Mouse (Mus musculus): ENCODE results near the gene Mtfp1.
"Not testable (repeated sequence)": the region's sequence is repeated elsewhere in the genome, so short reads cannot be mapped to it uniquely, and the experiment has no call there.

Gene Mtfp1

GRCm38 (mm10) chr11:4114541-4114940 lies 19.3 kb upstream of the Mtfp1 start:
- not testable (repeated sequence) for DNase-seq (ENCODE audit: extremely low spot score)

GRCm38 (mm10) chr11:4113970-4114369 lies 18.7 kb upstream of the Mtfp1 start:
- no peak for DNase-seq (ENCODE audit: extremely low spot score)

GRCm38 (mm10) chr11:4113496-4113895 lies 18.3 kb upstream of the Mtfp1 start:
- DNase-seq (ENCODE audit: extremely low spot score) = no peak

GRCm38 (mm10) chr11:4112861-4113260 lies 17.6 kb upstream of the Mtfp1 start:
- no peak for DNase-seq (ENCODE audit: extremely low spot score)

GRCm38 (mm10) chr11:4112033-4112432 lies 16.8 kb upstream of the Mtfp1 start:
- no peak for DNase-seq (ENCODE audit: extremely low spot score)

- no peak for DNase-seq (ENCODE audit: extremely low spot score)
Measured at GRCm38 (mm10) chr11:4108691-4109090, 13.4 kb upstream of the Mtfp1 start.

GRCm38 (mm10) chr11:4107901-4108300 lies 12.7 kb upstream of the Mtfp1 start:
- not testable (repeated sequence) for DNase-seq (ENCODE audit: extremely low spot score)

GRCm38 (mm10) chr11:4105444-4105843 lies 10.2 kb upstream of the Mtfp1 start:
- DNase-seq (ENCODE audit: extremely low spot score) = no peak

- no peak for DNase-seq (ENCODE audit: extremely low spot score)
Measured at GRCm38 (mm10) chr11:4104989-4105388, 9.7 kb upstream of the Mtfp1 start.

- DNase-seq (ENCODE audit: extremely low spot score) = no peak
Measured at GRCm38 (mm10) chr11:4103522-4103921, 8.3 kb upstream of the Mtfp1 start.

GRCm38 (mm10) chr11:4101851-4102250 lies 6.6 kb upstream of the Mtfp1 start:
- no peak for DNase-seq (ENCODE audit: extremely low spot score)

GRCm38 (mm10) chr11:4099447-4099846 lies 4.2 kb upstream of the Mtfp1 start:
- DNase-seq (ENCODE audit: extremely low spot score) = no peak

GRCm38 (mm10) chr11:4098816-4099215 lies 3.6 kb upstream of the Mtfp1 start:
- DNase-seq (ENCODE audit: extremely low spot score) = no peak

GRCm38 (mm10) chr11:4098120-4098519 lies 2.9 kb upstream of the Mtfp1 start:
- DNase-seq (ENCODE audit: extremely low spot score) = no peak

- DNase-seq (ENCODE audit: extremely low spot score) = no peak
Measured at GRCm38 (mm10) chr11:4097091-4097621, 1.9 kb upstream of the Mtfp1 start.

GRCm38 (mm10) chr11:4096054-4096984 lies 1.1 kb upstream of the Mtfp1 start:
- DNase-seq (ENCODE audit: extremely low spot score) = peak; percentile 96

GRCm38 (mm10) chr11:4094378-4095170 lies 671 bp downstream of the Mtfp1 start:
- peak; percentile 68 for DNase-seq (ENCODE audit: extremely low spot score)

GRCm38 (mm10) chr11:4093459-4094377 lies 1.5 kb downstream of the Mtfp1 start:
- DNase-seq (ENCODE audit: extremely low spot score) = no peak

GRCm38 (mm10) chr11:4087267-4087666 lies 8.0 kb downstream of the Mtfp1 start:
- no peak for DNase-seq (ENCODE audit: extremely low spot score)

- no peak for DNase-seq (ENCODE audit: extremely low spot score)
Measured at GRCm38 (mm10) chr11:4086246-4086645, 9.0 kb downstream of the Mtfp1 start.

GRCm38 (mm10) chr11:4083316-4084078 lies 11.7 kb downstream of the Mtfp1 start:
- peak; percentile 69 for DNase-seq (ENCODE audit: extremely low spot score)
